Mouse (Mus musculus): Measurements from ENCODE around the gene Ackr3. TPM values are rescaled to one million over a fixed set of nuclear protein-coding genes. Genes with fewer than 3 reads are reported as not detected.

The Ackr3 gene
- 10 to 100 TPM in 1 of 2 experiments, 1 to 10 TPM in 1; 9.0 to 12.1 TPM for total RNA-seq (2021)
- long read RNA-seq, experiment 1, transcript Ackr3-201 (2 exons, 3,065 nt), result major isoform, 20 of 25 reads
- long read RNA-seq, experiment 1, partial matches to known transcripts, result 0 of 25 reads
- long read RNA-seq, experiment 1, other reads (novel, unspliced or antisense), result 3 of 25 reads
- long read RNA-seq, experiment 2, transcript Ackr3-201 (2 exons, 3,065 nt), result major isoform, 12 of 13 reads
- long read RNA-seq, experiment 2, partial matches to known transcripts, result 0 of 13 reads
- long read RNA-seq, experiment 2, other reads (novel, unspliced or antisense), result 1 of 13 reads

DNA sequence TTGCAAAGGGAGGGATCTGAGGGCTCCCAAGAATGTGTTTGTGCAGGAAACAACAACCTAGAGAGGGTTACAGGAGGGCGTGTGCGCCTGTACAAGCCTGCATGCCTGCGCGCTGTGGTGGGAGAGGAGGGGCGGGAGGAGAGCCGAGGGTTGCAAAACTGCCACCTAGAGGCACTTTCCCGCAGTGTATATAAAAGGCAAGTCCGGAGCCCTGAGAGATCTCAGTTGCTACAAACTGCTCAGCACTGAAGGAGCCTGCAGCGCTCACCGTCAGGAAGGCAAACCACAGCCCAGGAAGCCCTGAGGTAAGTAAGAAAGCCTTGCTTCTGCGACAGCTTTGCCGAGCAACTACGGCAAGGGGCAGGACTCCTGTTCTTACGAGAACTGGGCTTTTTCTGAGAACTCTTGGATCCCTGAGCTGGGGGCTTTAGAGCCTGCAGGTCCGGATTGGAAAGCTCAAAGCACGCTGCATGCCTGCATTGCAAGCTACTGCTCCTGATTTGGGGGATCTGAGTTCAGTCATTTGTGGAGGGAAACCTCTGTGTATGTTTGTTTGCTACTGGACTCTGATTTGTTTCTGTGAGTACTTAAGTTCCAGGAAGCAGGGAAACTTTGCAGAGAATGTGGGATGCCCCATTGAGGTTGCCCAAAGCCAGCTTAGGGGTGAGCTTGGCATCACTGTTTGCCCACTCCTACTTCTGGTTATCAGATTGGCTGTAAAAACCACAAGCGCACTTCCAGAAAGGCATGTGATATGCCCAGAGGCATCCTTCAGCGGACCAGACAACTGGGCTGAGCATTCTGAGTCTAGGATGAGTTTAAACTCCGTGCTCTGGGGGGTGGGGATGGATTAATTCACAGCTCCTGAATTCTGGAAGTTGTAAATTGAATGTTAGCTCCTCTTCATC, at the start of gene Ackr3:
Gene Ackr3 (plus strand): TSS at position 198 of the 908 bp plus-strand sequence.
- peak; percentile 88 for DNase-seq (ENCODE audit: low spot score)

DNA sequence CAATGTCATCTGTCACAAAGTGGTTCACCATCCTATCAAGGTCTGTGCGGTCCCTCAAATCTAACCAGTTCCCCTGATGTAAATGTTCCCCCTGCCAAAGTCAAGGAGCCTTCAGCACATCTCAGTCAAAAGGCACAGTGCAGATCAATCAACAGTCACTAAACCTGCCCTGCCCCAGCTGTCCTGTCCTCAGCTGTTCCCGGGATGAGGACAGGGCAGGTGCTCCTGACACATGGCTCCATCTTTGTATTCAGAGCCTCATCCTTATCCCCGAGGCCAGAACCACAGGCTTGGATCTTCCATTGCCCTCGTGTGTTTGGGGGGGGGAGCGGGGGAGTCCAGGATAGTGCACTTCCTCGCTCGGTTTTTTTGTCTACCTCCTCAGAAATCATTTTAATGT, 47.2 kb upstream of the Ackr3 start:
- no peak for DNase-seq (ENCODE audit: low spot score)

DNA sequence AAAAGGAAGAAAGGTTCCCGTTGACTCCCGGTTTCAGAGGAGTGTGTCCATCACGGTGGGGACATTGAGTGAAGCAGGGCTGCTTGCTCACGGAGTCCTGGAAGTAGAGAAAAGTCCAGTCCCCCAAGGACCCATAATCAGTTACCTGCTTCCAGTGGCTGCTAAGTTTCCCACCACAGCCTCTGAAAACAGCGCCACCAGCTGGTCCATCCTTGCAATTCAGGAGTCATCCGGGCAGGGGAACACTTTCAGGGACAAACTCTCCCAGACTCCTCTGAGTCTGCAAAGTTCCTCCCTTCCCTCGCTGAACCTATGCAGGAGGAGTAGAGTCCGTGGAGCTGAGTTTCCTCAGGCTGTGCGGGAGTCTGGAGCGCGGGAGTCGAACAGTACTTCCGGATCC, 43.9 kb upstream of the Ackr3 start:
- DNase-seq (ENCODE audit: low spot score), result no peak

DNA sequence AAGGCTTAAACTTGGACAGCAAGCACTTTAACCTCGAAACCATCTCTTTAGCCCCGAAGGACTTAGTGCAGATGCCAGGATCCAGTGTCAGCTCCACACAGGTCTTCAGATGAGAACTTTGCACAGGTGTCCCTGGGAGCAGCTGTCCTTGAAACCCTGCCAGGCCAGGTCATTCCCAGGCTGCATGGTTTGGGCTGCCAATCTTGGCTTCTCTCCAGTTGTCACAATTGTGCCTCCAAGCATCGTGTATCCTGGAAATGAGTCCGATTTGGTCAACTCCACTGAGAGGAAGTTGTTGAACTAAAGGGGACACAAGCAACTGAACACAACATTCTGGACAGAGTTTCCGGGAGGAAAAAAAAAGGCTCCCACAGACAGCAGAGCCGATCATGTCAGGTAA, 42.2 kb upstream of the Ackr3 start:
- DNase-seq (ENCODE audit: low spot score), result no peak

DNA sequence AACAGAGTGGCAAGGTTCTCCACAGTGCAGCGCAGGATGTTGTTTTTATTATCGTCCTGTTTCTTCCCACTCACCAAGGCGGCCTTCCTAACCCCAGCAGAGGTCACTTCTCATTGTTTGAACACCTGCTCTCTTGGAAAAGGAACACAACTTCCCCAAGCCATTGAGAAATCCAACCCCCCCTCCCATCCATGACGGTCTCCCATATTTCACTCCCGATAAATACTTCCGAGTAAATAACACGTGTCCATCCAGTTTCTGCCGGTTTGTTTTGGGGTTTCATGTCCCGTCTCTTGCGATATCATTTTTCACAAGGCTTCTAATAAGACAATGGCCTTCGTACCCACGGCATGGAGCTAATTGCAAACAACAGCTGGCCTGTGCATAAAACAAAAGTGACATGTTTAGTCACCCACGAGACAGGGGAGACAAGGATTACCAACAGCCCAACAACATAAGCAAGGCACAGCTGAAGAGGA, 41.4 kb upstream of the Ackr3 start:
- no peak for DNase-seq (ENCODE audit: low spot score)

DNA sequence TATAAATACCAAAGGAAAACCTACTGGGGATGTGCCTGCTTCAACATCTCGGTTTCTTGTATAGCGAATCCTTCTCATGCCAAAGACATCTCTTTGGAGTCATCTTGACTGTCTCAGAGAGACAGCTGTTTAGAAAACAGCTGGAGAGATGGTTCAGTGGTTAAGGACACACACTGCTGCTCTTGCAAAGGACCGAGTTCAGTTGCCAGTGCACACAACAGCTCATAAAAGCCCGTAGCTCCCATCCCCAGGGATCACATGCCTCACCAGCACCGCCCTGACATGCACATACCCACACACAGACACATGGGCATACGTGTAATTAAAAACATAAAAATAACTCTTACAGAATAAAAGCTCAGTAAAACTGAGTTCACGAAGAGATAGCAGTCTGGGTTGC, 40.6 kb upstream of the Ackr3 start:
- DNase-seq (ENCODE audit: low spot score), result no peak

DNA sequence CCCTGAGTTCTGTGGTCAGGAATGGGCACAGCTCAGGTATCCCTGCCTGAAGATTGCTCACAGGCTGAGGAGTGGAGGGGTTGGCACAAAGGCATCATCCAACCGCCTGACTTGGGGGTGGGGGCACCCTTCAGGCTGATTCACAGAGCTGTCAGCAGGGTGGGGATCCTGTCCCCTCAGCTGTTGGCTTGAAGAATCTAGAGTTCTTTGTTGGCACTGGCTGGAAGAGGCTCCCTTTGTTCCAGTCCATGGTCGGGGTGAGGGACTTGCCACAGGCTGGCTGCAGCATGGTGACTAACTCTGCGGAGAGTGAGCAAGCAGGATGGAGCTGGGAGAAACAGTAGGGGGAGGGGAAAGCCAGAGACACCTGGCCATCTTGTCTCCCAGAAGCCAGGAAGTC, 39.5 kb upstream of the Ackr3 start:
- DNase-seq (ENCODE audit: low spot score), result no peak

DNA sequence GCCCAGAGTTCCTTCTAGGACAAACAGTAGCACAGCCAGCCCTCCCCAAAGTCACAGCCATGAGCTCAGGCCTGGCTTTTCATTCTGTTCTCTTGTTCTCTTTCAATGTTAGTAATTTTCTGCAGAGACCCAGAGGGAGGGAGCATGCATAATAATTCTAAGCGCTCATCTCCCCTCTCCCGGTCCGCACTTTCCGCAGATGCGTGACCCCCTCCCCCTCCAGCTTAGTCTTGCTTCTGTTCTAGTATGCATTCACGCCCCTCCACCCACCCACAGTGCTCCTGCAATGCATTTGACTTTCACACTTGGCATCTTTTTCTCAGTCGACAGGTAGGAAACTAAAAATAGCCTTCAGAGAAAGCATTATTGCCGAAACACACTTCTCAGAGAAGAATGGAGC, 29.4 kb upstream of the Ackr3 start:
- DNase-seq (ENCODE audit: low spot score), result no peak

DNA sequence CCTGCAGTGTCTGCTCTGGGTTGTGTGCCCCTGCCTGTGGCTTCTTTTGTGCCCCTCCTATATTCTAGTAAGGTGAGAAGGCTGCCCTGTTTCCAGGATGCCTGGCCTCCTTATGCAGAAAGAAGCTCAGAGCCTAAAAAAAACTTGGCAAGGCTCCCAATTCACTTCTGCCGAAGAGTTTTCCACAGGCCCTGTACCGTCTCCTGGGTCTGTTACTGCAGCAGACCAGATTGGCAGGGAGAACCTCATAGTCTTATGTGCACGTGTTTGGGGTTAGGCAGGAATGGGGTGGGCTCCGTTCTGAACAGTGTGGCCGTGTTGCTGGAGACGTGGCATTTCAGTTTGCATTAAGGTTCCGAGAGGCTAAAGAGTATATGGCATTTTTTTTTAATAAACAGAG, 27.6 kb upstream of the Ackr3 start:
- peak; percentile 55 for DNase-seq (ENCODE audit: low spot score)

DNA sequence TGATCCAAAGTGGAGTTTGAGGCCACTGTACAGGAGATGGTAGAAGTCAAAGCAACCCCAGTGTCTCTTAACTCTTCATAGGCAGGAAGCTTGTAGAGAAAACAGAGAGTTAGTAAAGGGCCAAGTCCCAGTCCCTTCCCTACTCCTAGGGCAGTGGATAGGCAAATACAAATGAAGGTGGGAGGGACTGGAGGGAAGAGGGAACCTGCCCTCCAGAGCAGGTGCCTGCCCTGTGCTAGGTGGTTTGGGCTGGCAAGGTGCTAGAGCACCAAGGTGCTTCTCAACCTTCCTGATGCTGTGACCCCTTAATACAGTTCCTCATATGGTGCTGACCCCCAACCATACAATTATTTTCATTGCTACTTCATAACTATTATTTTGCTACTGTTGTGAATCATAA, 26.2 kb upstream of the Ackr3 start:
- DNase-seq (ENCODE audit: low spot score), result no peak

DNA sequence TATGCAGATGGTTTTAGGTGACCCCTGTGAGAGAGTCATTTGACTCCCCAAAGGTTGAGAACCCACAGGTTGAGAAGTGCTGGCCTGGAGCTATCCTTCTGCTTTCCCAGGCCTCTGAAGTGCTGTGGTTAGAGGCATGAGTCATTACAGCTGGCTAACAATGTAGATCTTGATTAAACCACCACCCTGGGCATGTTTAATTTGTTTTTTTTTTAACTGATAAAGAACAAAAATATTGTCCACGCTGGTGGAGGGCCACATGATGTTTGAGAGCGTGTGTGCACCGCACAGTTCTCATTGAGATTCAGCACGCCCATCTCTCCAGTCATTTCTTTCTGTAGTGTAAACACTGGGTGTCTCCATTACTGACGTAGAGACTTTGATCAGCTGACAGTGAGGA, 25.8 kb upstream of the Ackr3 start:
- no peak for DNase-seq (ENCODE audit: low spot score)

DNA sequence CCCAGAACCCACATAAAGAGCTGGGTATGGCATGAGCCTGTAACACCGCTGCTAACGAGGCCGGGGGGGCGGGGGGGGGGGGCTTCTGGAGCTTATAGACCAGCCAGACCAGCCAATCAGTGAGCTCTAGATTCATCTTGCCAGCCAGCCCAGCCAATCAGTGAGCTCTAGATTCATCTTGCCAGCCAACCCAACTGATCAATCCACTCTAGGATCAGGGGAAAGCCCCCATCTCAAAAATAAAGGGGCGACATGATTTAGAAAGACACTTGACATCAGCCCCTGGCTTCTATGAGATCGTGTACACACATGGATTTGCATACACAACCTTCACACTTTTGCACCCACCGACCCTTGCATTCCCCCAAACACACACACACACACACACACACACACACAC, 23.3 kb upstream of the Ackr3 start:
- DNase-seq (ENCODE audit: low spot score), result no peak

DNA sequence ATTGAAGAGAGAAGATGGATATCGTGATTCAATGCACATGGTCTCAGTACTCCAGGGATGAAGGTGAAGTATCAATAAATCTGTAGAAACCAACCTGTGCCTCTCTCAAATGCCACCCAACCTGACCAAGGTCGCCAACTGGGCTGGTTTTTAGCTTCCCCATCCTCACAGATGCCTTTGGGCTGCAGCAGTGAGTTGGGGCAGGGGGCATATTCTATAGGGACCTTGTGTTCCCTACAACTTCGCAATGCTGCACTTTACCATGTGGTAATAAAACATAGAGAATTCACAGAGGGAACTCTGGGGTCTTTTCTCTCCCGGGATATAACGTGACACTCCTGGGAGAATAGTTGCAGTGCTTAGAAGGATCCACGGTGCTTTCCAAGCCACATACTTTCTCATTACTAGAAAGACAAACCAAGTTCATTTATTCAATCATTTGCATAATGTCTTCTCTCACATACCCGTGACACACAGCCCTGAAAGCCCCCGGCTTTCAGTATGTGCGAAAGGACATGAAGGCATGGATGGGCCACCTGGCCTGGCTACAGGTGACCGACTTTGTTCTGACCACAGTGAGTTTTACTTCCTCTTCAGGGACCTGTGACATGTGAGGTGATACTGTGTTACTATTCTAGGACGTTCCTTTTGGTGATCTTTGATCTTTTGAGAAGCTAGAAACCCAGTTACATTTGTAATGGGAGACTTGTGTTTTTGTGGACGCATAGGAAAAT, 22.6 kb upstream of the Ackr3 start:
- DNase-seq (ENCODE audit: low spot score), result no peak

DNA sequence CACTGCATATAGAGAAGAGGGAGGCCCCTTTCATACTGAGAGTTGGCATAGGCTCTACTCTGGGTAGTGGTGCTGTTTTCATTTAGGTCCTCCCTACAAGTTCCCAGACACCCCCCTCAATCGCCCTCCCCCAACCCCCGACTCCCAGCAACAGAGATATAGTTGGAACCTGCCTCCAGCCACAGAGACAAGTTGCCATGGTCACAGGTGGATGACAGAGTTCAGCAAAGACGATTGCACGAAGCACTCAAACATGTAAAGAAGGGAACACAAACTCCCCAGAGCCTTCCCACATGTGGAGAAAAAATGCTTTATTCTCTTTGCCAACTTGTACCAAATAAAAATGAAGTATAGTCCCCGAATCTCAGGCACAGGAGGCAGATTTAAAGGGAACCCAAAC, 21.3 kb upstream of the Ackr3 start:
- no peak for DNase-seq (ENCODE audit: low spot score)

DNA sequence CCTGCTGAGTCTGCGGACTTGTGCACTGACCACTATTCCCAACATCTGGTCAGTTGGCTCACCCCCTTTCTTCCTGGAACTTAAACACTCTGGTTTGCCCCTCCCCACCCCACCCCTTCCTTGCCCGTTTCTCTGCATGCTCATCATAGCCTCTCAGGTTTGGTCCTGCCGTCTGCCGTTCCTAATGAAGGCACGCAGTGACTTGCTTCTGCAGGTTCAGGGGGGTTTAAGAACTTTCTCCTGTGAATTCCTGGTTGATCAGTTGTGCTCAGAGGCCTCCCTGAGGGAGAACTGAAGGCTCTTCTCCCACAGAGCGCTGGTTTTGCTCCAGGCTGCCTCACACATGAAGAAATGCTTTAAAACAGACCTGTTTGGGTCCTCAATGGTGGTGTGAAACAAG, 20.2 kb upstream of the Ackr3 start:
- no peak for DNase-seq (ENCODE audit: low spot score)

DNA sequence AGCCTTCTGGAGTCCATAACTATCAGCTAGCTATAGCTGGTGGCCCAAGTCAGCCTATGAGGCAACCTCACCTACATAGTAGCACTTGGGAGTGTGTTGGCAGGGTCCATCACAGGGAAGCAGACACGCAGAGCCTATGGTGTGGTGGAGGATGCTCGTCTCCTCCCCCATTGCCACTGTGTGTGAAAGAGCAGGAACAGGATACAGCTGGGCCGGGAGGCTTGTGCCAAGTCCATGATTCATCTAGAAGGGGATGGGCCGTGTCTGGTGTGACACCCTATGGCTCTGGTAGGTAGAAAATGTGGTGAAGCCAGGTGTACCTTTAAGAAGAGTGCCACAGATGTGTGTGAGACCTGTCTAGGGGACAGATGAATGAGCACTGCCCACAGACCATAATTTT, 17.6 kb upstream of the Ackr3 start:
- DNase-seq (ENCODE audit: low spot score), result no peak

DNA sequence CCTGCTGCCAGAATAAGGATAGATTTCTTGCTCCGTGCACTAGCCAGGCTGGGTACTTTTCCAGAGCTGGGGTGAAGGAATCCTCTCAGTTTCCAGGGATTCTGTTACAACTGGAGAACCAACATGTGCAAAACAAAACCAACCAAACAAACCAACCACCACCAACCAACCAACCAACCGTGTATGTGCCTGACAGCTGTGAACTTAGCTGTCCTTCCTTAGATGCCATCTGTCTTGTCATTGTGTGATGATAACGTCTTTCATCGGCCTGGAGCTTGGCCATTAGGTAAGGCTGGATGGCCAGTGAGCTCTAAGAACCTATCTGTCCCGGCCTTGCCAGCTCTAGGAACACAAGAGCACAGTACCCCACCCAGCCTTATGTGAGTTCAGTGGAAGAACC, 16.9 kb upstream of the Ackr3 start:
- no peak for DNase-seq (ENCODE audit: low spot score)

DNA sequence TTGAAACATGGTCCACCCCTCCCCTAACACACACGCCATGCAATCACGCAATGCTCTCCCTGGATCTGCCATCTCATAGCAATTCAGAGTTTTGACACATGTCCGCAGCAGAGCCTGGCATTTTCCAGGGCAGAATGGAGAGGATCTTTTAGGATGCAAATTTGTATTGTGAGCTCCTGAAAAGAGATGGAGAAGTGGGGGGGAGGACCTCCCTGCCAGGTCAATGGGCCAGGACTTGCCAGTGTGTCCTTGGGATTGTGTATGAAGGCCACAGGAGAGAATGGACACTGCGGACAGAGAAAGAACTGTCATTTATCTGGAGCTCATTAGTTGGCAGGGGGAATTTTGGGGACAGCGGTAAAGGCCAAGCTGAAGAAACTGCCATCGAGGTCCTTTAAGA, 14.7 kb upstream of the Ackr3 start:
- no peak for DNase-seq (ENCODE audit: low spot score)

DNA sequence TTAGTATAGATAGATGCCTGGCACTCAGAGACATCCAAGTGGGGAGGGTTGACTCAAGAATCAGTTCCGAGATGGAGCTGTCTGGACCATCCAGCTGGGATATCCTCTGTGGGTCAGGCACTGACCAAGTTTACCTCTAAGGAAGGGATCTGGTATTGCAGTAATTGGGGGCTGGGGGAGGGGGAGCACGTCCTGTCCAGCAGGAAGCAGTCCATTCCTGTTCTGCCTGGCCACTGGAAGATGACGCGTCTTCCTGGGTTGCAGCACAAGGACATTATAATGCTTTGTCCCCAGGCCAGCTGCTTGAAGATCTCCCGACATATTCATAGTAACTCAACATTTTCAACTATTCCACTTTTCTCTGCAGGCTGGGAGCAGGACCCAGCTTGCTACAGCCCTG, 2.5 kb upstream of the Ackr3 start:
- DNase-seq (ENCODE audit: low spot score), result no peak

DNA sequence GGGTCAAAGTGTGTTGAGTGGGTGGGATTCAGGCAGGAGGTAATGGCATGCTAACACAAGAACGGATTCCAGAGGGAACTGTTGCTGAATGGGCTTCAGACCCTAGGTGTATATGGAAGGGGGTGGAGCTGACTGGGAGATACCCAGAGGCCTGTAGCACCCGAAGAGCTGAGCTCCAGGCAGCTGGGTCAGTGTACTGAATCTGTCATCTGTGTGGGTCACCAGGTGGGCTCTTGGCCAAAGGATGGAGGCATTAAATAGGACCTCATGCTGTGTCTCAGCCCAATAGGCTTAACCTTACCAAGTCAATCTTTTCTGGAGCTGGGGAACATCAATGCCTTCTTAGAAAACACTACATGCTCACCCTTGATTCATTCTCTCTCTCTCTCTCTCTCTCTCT, 2.1 kb upstream of the Ackr3 start:
- no peak for DNase-seq (ENCODE audit: low spot score)

DNA sequence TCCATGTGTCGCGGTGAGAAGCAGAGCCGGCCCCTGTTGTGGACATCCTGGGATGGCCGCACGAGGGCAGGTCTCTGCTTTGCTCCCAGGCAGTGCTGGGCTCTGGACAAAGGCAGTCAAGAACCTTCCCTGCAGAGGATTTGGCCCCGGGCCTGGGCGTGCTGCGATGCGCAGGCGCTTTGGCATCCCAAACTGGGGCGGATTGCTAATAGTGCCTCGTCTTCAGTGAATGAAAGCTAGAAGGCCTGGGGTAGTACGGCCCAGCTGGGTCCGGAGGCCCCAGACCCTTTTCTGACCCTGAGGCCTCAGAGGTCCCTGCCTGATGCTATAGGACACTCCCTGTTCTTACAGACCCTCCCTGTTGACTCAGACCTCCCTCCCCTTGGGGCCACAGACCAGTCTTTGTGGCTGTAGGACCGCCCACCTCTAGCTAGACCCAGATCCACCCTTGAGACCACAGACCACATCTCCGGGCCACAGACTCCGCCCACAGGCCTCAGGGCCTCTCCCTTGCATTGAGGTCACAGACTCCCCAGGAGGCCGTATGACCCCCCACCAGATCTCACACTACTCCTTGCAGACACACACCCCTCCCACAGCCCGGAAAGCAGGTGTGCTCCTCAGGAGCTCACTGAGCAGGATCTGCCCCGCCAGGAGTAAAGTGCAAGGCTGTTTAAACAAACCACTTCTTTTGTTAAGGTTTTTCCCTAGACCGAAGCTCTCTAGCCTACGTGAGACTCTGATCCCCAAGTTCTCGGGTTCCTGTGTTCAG, 1.4 kb upstream of the Ackr3 start:
- peak; percentile 88 for DNase-seq (ENCODE audit: low spot score)
